Mouse (Mus musculus) testis, adult 2 months (tissue): ENCODE results near the gene Lamb1.

ENCODE experiments used
- CTCF ChIP-seq: fragments of 200-500 bp; IDR thresholded peaks from 2 replicates; pipeline ENCODE4 v1.5.1; 2012; ENCODE audit warnings: low read depth, mild to moderate bottlenecking, inconsistent platforms, low read length, moderate library complexity; ENCODE audit not compliant: control insufficient read depth, insufficient read depth, insufficient replicate concordance
- POLR2A ChIP-seq: fragments of 200-500 bp; IDR thresholded peaks from 2 replicates; pipeline ENCODE4 v1.6.1; 2012; ENCODE audit warnings: low read depth, mild to moderate bottlenecking, inconsistent platforms, low read length, moderate library complexity; ENCODE audit not compliant: control insufficient read depth

- TF ChIP-seq POLR2A (no peak), CTCF (no peak)
Observed at GRCm38 (mm10) chr12:31256121-31256903, 8.7 kb upstream of the Lamb1 start.
